Mouse (Mus musculus): ENCODE data around the gene Smap1. TPM values are rescaled to one million over a fixed set of nuclear protein-coding genes. Genes with fewer than 3 reads are reported as not detected.

Smap1 gene
- 188 TPM for polyA plus RNA-seq (2014; fragmentation: Illumina TruSeq; extraction: RNeasy Lipid Tissue Mini Kit (QIAGEN cat#74804))

GRCm38 (mm10) chr1:23921711-23922529, at the start of gene Smap1:
Gene Smap1, minus strand, starts transcription at chr1:23922317.

Other genes starting within 250 kb of the Smap1 start
- gene B3gat2, start 160.6 kb downstream of the Smap1 start, polyA plus RNA-seq (2014; fragmentation: Illumina TruSeq; extraction: RNeasy Lipid Tissue Mini Kit (QIAGEN cat#74804)) = 0.11 TPM
- gene Sdhaf4, start 83.3 kb upstream of the Smap1 start, polyA plus RNA-seq (2014; fragmentation: Illumina TruSeq; extraction: RNeasy Lipid Tissue Mini Kit (QIAGEN cat#74804)) = 17.0 TPM
- gene Fam135a, start 178.0 kb upstream of the Smap1 start, polyA plus RNA-seq (2014; fragmentation: Illumina TruSeq; extraction: RNeasy Lipid Tissue Mini Kit (QIAGEN cat#74804)) = 84.4 TPM